Mouse (Mus musculus) frontal cortex, postnatal 36 days (tissue): ENCODE measurements around the gene Ddx50.
"Not testable (repeated sequence)": the region's sequence is repeated elsewhere in the genome, so short reads cannot be mapped to it uniquely, and the experiment has no call there.

Experiments
- DNase-seq, 2 experiments: peaks; one replicate each; pipeline ENCODE4 v3.0.0; 2022; ENCODE audit warnings: low spot score in 2 of 2

Ddx50 gene

DNA sequence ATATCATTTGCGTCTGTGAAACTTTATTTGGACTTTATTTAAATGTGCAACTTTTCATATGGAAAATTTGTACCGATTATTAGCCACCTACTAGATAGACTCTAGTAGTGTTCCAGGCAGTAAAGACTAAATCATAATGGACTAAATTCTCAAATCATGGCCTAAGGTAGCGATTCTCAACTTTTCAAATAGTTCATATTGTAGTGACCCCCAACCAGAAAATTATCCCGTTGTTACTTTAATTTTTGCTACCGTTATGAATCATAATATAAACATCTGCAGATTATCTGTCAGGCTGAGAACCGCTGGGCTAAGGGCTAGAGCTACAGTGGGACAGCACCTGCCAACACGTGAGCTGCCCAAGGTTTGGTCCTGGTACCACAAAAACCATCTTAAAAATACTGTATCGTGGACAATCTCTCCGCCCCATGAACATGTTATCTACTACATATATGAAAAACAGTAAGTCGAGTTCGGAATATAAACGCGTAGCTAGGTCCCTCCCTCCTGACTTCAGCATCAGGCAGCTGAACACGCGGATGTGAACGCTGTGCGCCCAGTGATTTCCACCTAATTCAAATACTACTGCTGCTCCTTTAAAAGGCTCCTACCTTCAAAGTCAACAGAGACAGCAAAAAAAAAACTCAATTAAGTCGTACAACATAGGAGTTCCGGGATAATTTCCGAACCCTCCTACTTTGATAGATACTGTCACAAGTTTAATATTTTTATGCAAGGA lies 49.8 kb downstream of the Ddx50 start:
- no peak for DNase-seq

- no peak for DNase-seq
Measured at GRCm38 (mm10) chr10:62600056-62600455, 51.0 kb downstream of the Ddx50 start.

DNA sequence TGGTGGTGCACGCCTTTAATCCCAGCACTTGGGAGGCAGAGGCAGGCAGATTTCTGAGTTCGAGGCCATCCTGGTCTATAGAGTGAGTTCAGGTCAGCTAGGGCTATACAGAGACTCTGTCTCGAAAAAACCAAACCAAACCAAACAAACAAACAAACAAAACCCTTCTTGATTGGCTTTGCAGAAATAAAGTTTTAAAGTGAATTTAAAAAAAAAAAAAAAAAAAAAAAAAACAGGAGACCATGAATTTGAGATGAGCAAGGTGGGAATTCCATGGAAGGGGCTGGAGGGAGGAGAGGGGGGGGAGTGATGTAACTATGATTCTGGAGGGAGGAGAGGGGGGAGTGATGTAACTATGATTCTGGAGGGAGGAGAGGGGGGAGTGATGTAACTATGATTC lies 51.7 kb downstream of the Ddx50 start:
- DNase-seq = not testable (repeated sequence)

GRCm38 (mm10) chr10:62592496-62592895 lies 58.5 kb downstream of the Ddx50 start:
- DNase-seq = no peak

- peak; percentile 87 to 97 for DNase-seq
Measured at GRCm38 (mm10) chr10:62590200-62590599, 60.8 kb downstream of the Ddx50 start.

DNA sequence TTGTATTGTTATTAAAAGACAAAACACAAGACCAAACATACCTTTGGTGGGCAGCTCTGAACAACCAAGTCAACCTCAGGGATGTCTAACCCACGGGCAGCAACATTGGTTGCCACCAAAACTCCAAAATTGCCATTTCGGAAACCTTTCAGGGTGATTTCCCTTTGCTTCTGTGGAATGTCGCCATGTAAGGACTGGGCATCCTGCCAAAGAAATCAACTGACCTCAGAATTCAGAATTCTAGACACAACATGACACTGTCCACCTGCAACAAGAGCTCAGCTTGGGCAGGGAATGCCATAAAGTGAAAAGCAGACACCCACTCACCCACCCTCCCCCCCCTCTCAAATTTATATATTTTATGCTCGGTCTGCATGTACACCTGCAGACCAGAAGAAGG lies 62.4 kb downstream of the Ddx50 start:
- no peak for DNase-seq

- no peak for DNase-seq
Measured at GRCm38 (mm10) chr10:62583245-62583644, 67.8 kb downstream of the Ddx50 start.

GRCm38 (mm10) chr10:62582701-62583100 lies 68.3 kb downstream of the Ddx50 start:
- DNase-seq = no peak

GRCm38 (mm10) chr10:62582263-62582662 lies 68.8 kb downstream of the Ddx50 start:
- no peak for DNase-seq

GRCm38 (mm10) chr10:62579129-62579528 lies 71.9 kb downstream of the Ddx50 start:
- not testable (repeated sequence) for DNase-seq

DNA sequence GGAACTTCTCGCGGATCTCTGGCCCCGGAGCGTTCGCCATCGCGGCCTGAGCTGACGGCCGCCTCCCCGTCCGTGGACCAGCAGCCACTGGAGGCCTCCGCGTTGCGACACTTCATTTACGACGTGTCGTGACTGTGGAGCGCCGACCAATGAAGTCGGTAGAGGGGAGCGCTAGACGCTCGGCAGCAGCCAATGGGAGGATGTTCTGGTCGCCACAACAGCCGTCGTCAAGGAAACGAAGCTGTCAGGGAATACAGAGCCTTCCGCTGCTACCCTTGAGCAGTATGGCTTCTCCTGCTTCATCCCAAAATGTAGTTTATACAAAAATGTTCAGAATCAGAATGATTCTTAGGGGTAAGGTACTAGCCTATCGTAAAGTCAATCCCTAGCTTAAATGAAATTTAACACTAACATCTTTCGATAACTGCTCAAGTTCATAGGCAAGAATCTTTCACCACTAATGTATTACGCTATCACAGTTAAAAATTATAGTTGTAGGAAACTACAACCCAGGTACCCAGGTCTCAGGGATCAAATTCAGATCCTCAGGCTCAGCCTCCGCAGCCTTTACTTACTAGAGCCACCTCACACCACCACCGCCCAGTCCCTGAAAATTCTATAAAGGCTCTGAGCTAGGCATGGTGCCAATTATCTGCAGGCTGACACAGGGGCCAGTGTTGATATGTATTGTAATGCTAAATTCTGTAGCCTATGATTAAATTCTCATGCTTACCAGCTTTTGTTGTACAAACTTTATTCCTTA lies 72.5 kb downstream of the Ddx50 start, which contains the start of gene Kif1bp:
TSS of gene Kif1bp (minus strand) at position 120 of the 763 bp plus-strand sequence.
- DNase-seq = peak; percentile 96 to 98

DNA sequence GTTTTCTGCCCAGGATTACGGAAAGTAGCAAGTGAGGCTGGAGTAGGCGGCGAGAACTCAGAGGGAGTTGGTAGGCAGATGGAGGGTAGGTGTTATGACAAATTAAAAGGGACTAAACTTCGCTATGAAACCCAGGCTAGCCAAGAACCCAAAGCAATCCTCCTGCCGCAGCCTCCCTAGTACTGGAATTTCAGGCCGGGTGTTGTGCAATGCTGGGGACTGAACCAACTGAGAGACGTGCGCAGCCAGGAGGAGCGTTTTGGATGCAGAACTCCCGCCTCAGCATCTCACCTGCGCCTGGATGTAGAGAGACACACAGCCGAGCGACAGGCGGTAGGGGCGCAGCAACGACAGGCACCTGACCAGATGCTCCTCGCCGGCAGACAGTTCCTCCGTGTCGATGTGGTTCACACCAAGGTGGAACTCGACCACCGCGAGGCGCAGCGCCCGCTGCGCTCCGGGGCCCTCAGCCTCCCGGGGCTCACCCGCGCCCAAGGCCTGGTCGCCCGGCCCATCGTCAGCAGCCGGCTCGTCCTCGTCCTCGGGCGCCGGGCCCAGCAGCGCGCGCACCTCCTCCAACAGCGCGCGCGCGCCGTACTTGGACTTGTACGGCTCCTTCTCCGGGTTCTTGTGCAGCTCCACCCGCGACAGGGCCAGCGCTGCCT lies 73.2 kb downstream of the Ddx50 start:
- DNase-seq = peak in 1 of 2 experiments; percentile 54

DNA sequence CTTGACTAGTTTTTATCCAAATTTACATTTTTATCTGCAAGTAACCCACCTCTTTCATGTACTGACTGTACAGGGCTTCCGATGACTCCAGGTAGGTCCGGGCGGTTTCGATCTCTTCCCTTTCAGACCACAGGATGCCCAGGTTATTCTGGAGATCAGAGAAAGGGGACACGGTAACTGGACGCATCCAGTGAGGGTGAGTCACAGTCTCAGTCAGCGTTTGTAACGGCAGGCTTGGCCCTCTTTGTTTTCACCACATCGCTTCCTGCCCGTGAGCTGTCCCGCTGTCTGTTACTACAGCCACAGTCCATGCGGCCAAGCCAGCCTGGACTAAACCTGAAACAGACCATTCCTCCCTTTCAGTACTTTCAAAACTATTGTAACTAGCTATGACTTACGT lies 76.0 kb downstream of the Ddx50 start:
- no peak for DNase-seq

- no peak for DNase-seq
Measured at GRCm38 (mm10) chr10:62570126-62570871, 80.7 kb downstream of the Ddx50 start.

DNA sequence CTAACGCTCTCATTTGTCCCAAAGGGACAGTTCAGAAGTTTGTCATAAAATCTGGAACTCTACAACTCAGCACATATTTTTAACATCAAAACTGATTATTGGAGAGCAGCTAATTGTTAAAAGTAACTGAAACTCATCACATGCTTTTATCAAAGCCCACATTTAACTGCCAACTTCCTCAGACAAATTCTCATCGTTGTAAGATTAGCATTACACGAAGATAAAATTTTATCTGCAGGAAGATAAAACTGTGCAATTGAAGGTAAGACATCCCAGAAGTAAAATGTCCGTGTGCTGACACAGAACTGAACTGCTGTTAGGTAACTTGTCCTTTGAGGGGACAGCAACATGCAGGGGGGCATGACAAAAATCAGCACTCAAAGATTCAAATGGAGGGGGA lies 82.2 kb downstream of the Ddx50 start:
- DNase-seq = no peak
